Mouse (Mus musculus) cerebellum, adult 9-10 months (tissue): ENCODE data around the gene Nelfe.
"Not testable (repeated sequence)": the region's sequence is repeated elsewhere in the genome, so short reads cannot be mapped to it uniquely, and the experiment has no call there.

Source experiments
- DNase-seq: peaks from one replicate; pipeline ENCODE4 v3.0.0; 2022

Gene Nelfe

GRCm38 (mm10) chr17:34849722-34850516 is at the start of gene Nelfe, which contains the start of gene Skiv2l:
Gene Nelfe, plus strand, starts transcription at chr17:34850391.
Gene Skiv2l, minus strand, starts transcription at chr17:34850210.
- peak; percentile 97 for DNase-seq

- not testable (repeated sequence) for DNase-seq
Measured at GRCm38 (mm10) chr17:34800781-34801305, 49.3 kb upstream of the Nelfe start.

GRCm38 (mm10) chr17:34802756-34803155 is 47.4 kb upstream of the Nelfe start:
- DNase-seq = not testable (repeated sequence)

GRCm38 (mm10) chr17:34803367-34803766 is 46.8 kb upstream of the Nelfe start:
- DNase-seq = not testable (repeated sequence)

GRCm38 (mm10) chr17:34804301-34804700 is 45.9 kb upstream of the Nelfe start, which contains the start of gene Cyp21a1:
Gene Cyp21a1, minus strand, starts transcription at chr17:34804561.
- DNase-seq = not testable (repeated sequence)

GRCm38 (mm10) chr17:34804871-34805562 is 45.2 kb upstream of the Nelfe start:
- DNase-seq = no peak

GRCm38 (mm10) chr17:34807176-34807575 is 43.0 kb upstream of the Nelfe start:
- no peak for DNase-seq

- DNase-seq = no peak
Measured at GRCm38 (mm10) chr17:34808599-34809205, 41.5 kb upstream of the Nelfe start.

- DNase-seq = not testable (repeated sequence)
Measured at GRCm38 (mm10) chr17:34810411-34810810, 39.8 kb upstream of the Nelfe start.

GRCm38 (mm10) chr17:34810811-34811210 is 39.4 kb upstream of the Nelfe start:
- DNase-seq = not testable (repeated sequence)

- DNase-seq = no peak
Measured at GRCm38 (mm10) chr17:34811275-34811674, 38.9 kb upstream of the Nelfe start.

GRCm38 (mm10) chr17:34813747-34814146 is 36.4 kb upstream of the Nelfe start:
- DNase-seq = peak; percentile 27

GRCm38 (mm10) chr17:34814818-34815370 is 35.3 kb upstream of the Nelfe start:
- no peak for DNase-seq

- not testable (repeated sequence) for DNase-seq
Measured at GRCm38 (mm10) chr17:34830776-34831175, 19.4 kb upstream of the Nelfe start.

- DNase-seq = peak; percentile 57
Measured at GRCm38 (mm10) chr17:34836155-34836855, 13.9 kb upstream of the Nelfe start.

- DNase-seq = peak; percentile 94
Measured at GRCm38 (mm10) chr17:34836856-34837221, 13.4 kb upstream of the Nelfe start, which contains the start of the genes Stk19 and Dxo. Gene Stk19, minus strand, starts transcription at chr17:34836945. Gene Dxo, plus strand, starts transcription at chr17:34837019.

GRCm38 (mm10) chr17:34837464-34838324 is 12.5 kb upstream of the Nelfe start:
- DNase-seq = no peak

- no peak for DNase-seq
Measured at GRCm38 (mm10) chr17:34838785-34839184, 11.4 kb upstream of the Nelfe start.

GRCm38 (mm10) chr17:34840736-34841307 is 9.4 kb upstream of the Nelfe start:
- DNase-seq = no peak

GRCm38 (mm10) chr17:34844884-34845283 is 5.3 kb upstream of the Nelfe start:
- no peak for DNase-seq

GRCm38 (mm10) chr17:34847192-34847591 is 3.0 kb upstream of the Nelfe start:
- no peak for DNase-seq
